Mouse (Mus musculus): Measurements from ENCODE around the gene Neu1.

Neu1 gene

DNA sequence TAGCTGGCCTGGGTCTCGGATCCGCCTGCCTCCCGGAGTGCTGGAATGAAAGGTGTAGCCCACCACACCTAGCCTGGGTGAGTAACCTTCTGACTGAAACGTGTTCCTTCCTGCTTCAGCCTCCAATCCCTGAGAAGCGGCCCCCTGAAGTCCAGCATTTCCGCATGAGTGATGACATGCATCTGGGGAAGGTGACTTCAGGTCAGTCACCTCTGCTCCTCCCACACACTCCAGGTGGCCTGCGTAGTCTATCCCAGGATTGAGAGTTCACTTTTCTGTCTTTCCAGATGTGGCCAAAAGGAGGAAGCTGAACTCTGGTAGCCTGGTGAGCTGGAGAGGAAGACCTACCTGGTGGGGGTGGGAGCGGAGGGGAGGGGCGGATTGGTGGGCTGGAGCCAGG is 28.2 kb upstream of the Neu1 start:
- DNase-seq: no peak

DNA sequence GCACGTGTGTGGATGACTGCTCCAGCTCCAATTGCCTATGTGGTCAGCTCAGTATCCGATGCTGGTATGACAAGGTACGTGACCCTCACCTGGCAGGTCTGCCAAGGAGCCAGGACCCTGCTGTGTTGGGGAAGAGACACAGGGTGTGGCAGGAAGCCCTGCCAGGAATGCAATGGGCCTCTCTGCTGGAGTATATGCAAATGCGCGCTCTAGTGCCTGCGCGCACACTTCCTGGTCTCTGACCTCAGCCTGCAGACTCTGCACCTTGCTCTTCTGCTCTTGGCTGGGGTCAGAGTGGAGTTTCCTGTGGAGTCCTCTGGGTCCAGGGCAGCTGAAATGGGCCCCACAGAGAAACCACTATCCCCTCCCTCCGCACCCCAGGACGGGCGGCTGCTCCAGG is 20.1 kb upstream of the Neu1 start:
- DNase-seq: no peak

DNA sequence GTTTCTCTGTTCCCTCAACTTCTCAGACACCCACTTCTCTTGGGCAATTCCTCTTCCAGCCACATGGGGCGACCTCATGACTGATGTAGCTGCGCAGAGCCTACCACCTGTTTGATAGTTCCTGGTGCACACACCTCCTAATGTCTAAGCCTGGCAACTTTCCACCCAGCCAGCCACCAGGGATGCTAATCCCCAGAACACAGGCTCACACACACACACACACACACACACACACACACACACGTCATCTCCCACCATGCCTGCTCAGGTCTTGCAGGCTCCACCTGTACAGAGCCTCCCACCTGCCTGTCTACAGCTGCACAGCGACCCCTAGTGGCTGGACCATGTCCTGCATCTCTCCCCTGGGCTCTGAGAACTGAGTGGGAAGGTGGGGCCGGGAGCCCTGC is 19.1 kb upstream of the Neu1 start:
- DNase-seq: peak; percentile 84 to 90

DNA sequence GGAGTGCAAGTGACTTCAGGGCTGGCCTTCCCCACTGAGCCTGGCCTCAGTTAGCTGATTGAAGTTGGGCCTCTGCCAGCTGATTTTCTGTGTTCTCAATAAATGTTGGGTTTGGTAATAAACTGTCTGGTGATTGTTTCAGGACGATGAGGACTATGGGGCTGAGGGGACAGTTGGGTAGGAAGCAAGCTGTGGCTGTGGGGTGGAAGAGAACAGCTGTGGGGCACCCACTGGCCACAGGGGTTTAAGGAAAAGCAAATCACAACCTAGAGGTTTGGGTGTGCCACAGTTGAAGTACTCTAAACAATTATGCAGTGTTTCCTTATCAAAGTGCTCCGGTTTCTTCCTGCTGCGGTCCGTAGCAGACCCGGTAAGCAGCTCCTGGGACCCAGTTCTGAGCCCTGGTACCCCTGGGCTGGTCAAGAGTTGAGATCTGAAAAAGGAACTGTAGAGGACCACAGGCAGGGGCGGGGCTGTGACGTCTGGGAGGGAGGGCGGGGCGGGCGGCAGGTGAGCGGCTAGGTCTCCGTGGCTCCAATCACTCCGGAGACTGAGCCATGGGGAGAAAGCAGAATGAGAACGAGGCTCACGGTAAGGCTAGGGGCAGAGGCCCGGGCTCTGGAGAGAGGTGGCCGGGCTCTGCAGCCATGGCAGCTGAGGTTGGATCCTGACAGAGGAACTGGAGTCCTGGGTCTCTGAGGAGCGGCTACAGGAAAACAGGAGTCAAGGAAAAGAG is 17.0 kb upstream of the Neu1 start, which contains the start of gene Slc44a4:
Gene Slc44a4 (plus strand): TSS at position 537 of the 736 bp plus-strand sequence.
- DNase-seq: no peak

DNA sequence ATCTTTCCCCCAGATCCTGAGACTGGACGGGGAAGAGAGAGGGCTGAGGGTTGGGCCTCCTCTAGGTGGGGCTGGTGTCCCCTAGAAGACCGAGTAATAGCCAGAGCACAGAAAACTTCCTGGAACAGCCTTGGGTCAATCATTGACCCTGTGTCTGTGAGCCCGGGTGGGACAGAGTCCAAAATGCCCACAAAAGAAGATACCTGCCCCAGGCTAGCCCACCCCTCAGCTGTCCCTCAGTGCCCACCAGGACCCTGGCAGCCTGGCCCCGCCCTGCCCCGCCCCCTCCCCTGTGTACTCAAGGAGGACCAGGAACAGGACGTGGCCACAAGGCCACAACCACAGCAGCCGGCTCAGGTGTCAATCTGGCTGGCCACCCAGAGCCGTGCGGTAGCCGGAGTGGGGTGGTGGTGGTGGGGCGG is 15.6 kb upstream of the Neu1 start:
- DNase-seq: no peak

GRCm38 (mm10) chr17:34916316-34916715 is 14.7 kb upstream of the Neu1 start:
- no peak for DNase-seq

DNA sequence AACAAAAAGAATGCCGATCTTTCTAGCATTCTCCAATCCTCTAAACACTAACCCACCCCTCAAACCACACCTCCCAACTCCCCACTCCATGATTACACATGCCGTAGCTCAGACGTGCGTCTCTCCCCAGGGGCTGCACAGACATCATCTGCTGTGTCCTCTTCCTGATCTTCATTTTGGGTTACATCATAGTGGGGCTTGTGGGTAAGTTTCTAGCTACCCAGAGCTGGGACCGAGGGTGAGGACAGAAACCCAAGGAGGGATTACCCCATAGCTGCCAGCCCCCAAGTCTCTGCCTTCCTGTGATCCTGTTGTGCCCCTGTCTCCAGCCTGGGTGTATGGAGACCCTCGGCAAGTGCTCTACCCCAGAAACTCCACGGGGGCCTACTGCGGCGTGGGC is 13.9 kb upstream of the Neu1 start:
- DNase-seq: no peak

GRCm38 (mm10) chr17:34922939-34923338 is 8.1 kb upstream of the Neu1 start:
- DNase-seq: peak in 1 of 2 experiments; percentile 31

DNA sequence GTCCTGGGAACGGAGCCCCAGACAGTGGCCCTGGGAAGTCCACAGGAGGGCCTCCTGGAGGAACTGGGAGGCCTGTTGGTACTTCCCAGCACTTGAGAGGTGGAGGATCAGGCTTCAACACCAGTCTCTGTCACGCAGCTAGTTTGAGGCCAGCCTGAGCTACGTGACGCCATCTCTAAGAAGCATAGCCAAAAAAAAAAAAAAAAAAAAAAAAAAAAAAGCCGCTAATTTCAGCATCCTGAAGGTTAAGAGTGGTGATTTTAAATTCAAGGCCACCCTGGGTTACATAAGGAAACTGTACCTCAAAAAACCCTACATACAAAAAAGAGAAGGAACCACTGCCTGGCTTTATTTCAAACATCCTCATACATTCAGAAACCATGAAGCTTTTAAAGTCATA is 6.8 kb upstream of the Neu1 start:
- DNase-seq: no peak

DNA sequence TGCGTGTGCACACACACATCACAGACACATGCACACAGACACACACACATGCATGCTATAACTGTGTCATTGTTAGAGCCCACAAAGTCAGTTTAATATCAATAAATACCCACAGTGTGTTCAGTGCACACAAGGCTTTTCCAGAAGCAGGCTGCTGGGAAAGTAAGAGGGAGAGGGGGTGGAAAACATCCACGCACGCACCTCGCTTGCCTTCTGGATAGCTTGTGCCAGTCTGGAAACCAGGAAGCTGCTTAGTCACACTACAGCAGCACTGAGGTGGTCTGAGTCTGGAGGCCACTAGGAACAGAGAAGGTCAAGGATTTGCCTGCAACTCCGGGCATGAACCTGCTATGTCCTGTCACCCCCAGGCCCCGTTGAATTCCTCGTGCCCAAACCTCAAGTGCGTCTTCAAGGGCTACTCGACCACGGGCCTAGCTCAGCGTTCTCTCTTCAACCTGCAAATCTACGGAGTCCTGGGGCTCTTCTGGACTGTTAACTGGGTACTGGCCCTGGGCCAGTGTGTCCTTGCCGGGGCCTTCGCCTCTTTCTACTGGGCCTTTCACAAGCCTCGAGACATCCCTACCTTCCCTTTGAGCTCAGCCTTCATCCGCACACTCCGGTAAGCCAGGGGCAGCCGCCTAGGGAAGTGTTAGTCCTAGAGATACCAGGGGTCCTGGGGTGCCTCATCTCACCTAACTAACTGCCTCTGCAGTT is 3.6 kb upstream of the Neu1 start:
- DNase-seq: no peak

DNA sequence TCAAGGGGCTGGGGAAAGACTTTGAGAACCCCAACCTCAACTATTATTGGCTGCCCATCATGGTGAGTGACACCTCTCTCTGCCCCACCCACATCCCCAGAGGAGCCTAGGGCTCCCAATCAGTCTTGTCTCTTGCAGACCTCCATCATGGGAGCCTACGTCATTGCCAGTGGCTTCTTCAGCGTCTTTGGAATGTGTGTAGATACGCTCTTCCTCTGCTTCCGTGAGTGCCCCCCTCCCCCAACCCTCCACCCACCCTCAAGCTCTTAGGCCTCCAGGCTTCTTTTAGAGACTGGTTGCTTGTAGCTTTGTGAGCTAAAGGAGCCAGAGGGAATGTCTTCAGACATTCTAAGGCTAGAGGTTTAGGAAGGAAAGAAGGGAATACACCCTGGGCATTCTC is 2.2 kb upstream of the Neu1 start:
- DNase-seq: no peak

DNA sequence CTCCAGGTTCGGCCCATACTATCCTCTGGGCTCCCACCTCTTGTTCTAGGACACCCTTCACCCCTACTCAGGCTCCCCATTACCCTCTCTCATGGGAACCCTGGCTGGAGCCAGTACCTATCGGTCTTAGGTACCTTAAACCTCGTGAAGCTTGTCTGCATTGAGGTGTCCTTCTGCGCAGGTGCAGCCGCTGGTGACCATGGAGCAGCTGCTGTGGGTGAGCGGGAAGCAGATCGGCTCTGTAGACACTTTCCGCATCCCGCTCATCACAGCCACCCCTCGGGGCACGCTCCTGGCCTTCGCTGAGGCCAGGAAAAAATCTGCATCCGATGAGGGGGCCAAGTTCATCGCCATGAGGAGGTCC is 664 bp downstream of the Neu1 start:
- DNase-seq: peak; percentile 53 to 64

- DNase-seq: no peak
These were observed 1.2 kb downstream of the Neu1 start for GRCm38 (mm10) chr17:34932287-34932686.

DNA sequence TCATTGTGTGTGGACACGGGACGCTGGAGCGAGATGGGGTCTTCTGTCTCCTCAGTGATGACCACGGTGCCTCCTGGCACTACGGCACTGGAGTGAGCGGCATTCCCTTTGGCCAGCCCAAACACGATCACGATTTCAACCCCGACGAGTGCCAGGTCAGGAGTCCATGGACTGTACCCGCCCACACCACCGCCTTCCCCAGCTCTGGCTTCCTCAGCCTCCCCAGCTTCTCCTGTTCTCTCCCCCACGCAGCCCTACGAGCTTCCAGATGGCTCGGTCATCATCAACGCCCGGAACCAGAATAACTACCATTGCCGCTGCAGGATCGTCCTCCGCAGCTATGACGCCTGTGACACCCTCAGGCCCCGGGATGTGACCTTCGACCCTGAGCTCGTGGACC is 3.0 kb downstream of the Neu1 start:
- no peak for DNase-seq

GRCm38 (mm10) chr17:34934830-34935229 is 3.8 kb downstream of the Neu1 start:
- no peak for DNase-seq

- DNase-seq: no peak
These were observed 7.0 kb downstream of the Neu1 start for GRCm38 (mm10) chr17:34937960-34938505.

DNA sequence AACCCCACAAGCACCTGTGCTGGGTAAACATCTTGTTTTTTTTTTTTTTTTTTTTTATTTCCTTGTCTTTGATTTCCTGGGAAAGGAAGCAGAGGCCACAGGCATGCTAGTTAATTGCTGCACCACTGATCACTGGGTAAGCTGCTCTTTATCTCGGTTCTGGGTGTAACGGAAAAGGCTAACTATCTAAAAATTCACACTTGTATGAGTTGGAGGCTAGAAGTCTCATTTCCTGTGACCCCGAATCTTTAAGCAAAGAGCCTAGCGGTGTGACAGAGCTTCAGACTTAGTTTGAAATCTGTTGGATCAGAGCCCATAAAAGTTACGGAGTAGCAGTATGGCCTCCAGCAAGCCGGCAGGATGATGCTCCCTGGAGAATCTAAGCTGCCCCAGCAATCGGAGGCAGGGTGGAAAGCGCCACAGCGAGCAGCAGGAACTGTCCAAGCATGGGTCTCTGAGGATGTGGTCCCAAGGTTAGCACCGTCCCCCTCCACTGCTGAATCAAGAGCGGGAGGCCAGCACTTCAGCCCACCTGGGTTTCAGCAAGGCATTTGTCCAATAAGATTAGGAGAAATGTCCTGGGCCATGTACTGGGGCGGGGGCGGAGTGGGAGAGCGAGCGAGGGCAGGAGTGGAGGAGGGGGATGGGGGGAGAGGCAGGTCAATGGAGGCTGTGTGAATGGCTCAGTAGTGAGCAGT is 10.4 kb downstream of the Neu1 start:
- DNase-seq: no peak

GRCm38 (mm10) chr17:34943128-34943815 is 12.2 kb downstream of the Neu1 start:
- no peak for DNase-seq

DNA sequence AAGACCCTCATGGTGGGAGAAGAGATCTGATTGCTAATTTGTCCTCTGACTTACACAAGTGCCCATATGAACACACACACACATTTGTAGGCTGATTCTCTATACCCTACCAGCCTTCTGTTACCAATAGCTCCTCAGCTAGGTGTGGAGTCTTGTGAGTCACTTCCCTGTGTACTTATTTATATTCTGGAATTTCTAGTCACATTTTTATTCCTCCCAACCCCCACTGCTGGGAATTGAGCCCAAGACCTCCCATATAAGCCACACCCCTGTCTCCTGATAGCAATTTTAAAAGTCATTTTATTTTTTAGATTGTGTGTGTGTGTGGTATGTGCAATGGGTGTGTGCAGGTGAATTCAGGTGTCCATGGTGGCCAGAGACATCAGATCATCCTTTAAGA is 13.3 kb downstream of the Neu1 start:
- no peak for DNase-seq

- no peak for DNase-seq
These were observed 15.6 kb downstream of the Neu1 start for GRCm38 (mm10) chr17:34946486-34947140.

DNA sequence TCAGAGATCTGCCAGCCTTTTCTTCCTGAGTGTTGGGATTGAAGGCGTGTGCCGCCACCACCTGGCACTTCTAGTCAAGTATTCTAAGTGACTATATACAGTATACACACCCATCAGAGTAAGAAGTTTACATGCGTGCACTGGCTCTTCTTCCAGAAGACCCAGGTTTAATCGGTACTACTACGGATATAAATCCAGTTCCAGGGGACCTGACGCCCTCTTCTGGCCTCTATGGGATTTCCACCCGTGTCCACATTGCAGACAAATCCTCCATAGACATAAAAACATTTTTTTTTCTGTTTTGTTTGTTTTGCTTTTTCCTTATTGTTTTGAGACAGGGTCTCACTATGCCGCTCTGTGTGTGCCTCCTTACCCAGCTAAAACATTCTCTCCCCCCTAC is 16.6 kb downstream of the Neu1 start:
- no peak for DNase-seq
